9 mouse cellular contexts compared by ENCODE assay signal in genomic region chr2:119436988-119437387, GRCm38 (mm10). TPM values are rescaled to one million over a fixed set of nuclear protein-coding genes. Genes with fewer than 3 reads are reported as not detected.
DNase-seq lines count a peak whose midpoint lies in the region; ATAC-seq lines count a peak whose summit lies in the region.
"Had no signal": no experiment of that assay in that cellular context is flagged by ENCODE, and none has a peak within 500 bp of the region (broad histone marks: within the 10 kb centered on the region; RNA-seq: fewer than 3 reads in every experiment).

No protein-coding gene starts in this region.

- no peak for ATAC-seq in kidney, embryonic 15.5 days (replicated peaks; ENCODE audit: low FRiP score)
- ATAC-seq in granulocyte monocyte progenitor cell, adult 5-6 weeks (replicated peaks; ENCODE audit: poor library complexity, severe bottlenecking) = peak; percentile 76

- peaks cover 80% of the 10 kb centered on the region for H3K36me3 ChIP-seq in kidney, embryonic 15.5 days

- H3K27ac ChIP-seq in kidney, embryonic 15.5 days = no peak overlapping the region
- H3K27ac ChIP-seq: midbrain, embryonic 12.5 days had no signal

- DNase-seq in kidney, adult 18-20 months = peak; percentile 51
- peak; percentile 43 for DNase-seq in ES-CJ7 (ENCODE audit: low read depth, low spot score)
- DNase-seq in c-Kit-positive CD71-negative TER-119-negative erythroid progenitor cells, embryonic 14.5 days (ENCODE audit: low read depth) = peak; percentile 34
- DNase-seq in left cerebral cortex, postnatal 25 days (ENCODE audit: low spot score in 2 of 2) = peak; percentile 30 to 56
- DNase-seq in retina, embryonic 14.5 days (ENCODE audit: low spot score) = peak; percentile 81
- DNase-seq in urinary bladder, postnatal 10 days (ENCODE audit: low spot score) = no peak

- H3K4me2 ChIP-seq in kidney, embryonic 15.5 days = no peak overlapping the region
- H3K4me2 ChIP-seq: midbrain, embryonic 12.5 days had no signal

- no peaks in the 10 kb centered on the region for H3K9me3 ChIP-seq in kidney, embryonic 15.5 days (replicated peaks)
- H3K9me3 ChIP-seq: midbrain, embryonic 12.5 days had no signal

- no peak overlapping the region for H3K4me3 ChIP-seq in kidney, embryonic 15.5 days (replicated peaks)
- H3K4me3 ChIP-seq: midbrain, embryonic 12.5 days had no signal

- no peaks in the 10 kb centered on the region for H3K4me1 ChIP-seq in kidney, embryonic 15.5 days
- H3K4me1 ChIP-seq: midbrain, embryonic 12.5 days had no signal

- intact Hi-C loops in left cerebral cortex, postnatal 25 days (cut with DNase I) = no loop called here

- H3K9ac ChIP-seq in kidney, embryonic 15.5 days = no peak overlapping the region
- H3K9ac ChIP-seq: midbrain, embryonic 12.5 days had no signal

- 94% methylated on average over 1 of the region's 1 CpGs for WGBS in kidney, embryonic 15.5 days

- H3K27me3 ChIP-seq in kidney, embryonic 15.5 days = no peaks in the 10 kb centered on the region
- H3K27me3 ChIP-seq: midbrain, embryonic 12.5 days had no signal

RNA-seq across cellular contexts. Expression of gene Ino80, which starts 40.5 kb away (rescaled TPM):
- polyA plus RNA-seq in kidney, embryonic 15.5 days (2015; fragmentation: Nextera tagmentation; extraction: Ambion mirVana) = 4.4 and 4.6 TPM in 2 replicates
- total RNA-seq in granulocyte monocyte progenitor cell, adult 5-6 weeks (2014; fragmentation: Nextera tagmentation) = 22.7 and 25.1 TPM in 2 replicates
- total RNA-seq in granulocyte monocyte progenitor cell, adult 5-6 weeks (2017) = 25.3 and 28.0 TPM in 2 replicates
- 10 to 100 TPM; 19.5 to 20.7 TPM for total RNA-seq in left cerebral cortex, postnatal 25 days (2021)
